Mouse (Mus musculus) liver, adult (tissue): ENCODE measurements around the gene Tulp4.
"Not testable (repeated sequence)": the region's sequence is repeated elsewhere in the genome, so short reads cannot be mapped to it uniquely, and the experiment has no call there.

Experiments used
- GATA4 ChIP-seq: IDR thresholded peaks from 2 replicates; pipeline ENCODE4 v1.6.1; 2014; ENCODE audit warnings: mild to moderate bottlenecking, low read length; ENCODE audit not compliant: insufficient replicate concordance

Tulp4 gene

GRCm38 (mm10) chr17:6199166-6199565 lies 92.9 kb downstream of the Tulp4 start:
- TF ChIP-seq GATA4, result no peak

GRCm38 (mm10) chr17:6201522-6202250 lies 95.4 kb downstream of the Tulp4 start:
- TF ChIP-seq GATA4, result no peak

- no peak for TF ChIP-seq GATA4
Observed at GRCm38 (mm10) chr17:6202389-6203110, 96.3 kb downstream of the Tulp4 start.

- no peak for TF ChIP-seq GATA4
Observed at GRCm38 (mm10) chr17:6203126-6203525, 96.9 kb downstream of the Tulp4 start.

- no peak for TF ChIP-seq GATA4
Observed at GRCm38 (mm10) chr17:6203795-6204194, 97.6 kb downstream of the Tulp4 start.

- TF ChIP-seq GATA4, result no peak
Observed at GRCm38 (mm10) chr17:6211721-6212120, 105.5 kb downstream of the Tulp4 start.

GRCm38 (mm10) chr17:6215640-6216039 lies 109.4 kb downstream of the Tulp4 start:
- no peak for TF ChIP-seq GATA4

- no peak for TF ChIP-seq GATA4
Observed at GRCm38 (mm10) chr17:6216514-6216913, 110.3 kb downstream of the Tulp4 start.

GRCm38 (mm10) chr17:6256400-6257069 lies 150.3 kb downstream of the Tulp4 start, which contains the start of gene Tmem181a:
TSS of gene Tmem181a (plus strand) at chr17:6256860.
- TF ChIP-seq GATA4, result not testable (repeated sequence)
